Mouse (Mus musculus) ES-Bruce4 (cell line): Measurements from ENCODE around the gene Hoxa4. TPM values are rescaled to one million over a fixed set of nuclear protein-coding genes. Genes with fewer than 3 reads are reported as not detected.
A peak's percentile ranks its signal among the peaks of the same experiment; 100 is the strongest.

Experiments used
- H3K27ac ChIP-seq: 2 replicates; pipeline ENCODE4 v1.5.1; 2012; ENCODE audit warnings: low read length, inconsistent platforms; ENCODE audit not compliant: insufficient read depth
- H3K27me3 ChIP-seq: 2 replicates; pipeline ENCODE4 v1.6.1; 2012; ENCODE audit warnings: mild to moderate bottlenecking, low read length, inconsistent platforms; ENCODE audit not compliant: control insufficient read depth, poor library complexity, insufficient read depth, severe bottlenecking
- H3K36me3 ChIP-seq: 2 replicates; pipeline ENCODE4 v1.6.1; 2012; ENCODE audit warnings: inconsistent platforms, mild to moderate bottlenecking, low read length, moderate library complexity; ENCODE audit not compliant: control insufficient read depth, poor library complexity, insufficient read depth, severe bottlenecking
- H3K4me1 ChIP-seq: one replicate; pipeline ENCODE4 v1.8.1; 2011; ENCODE audit warnings: low read length; ENCODE audit not compliant: control insufficient read depth, insufficient read depth
- H3K4me3 ChIP-seq: 2 replicates; pipeline ENCODE4 v1.5.1; 2011; ENCODE audit warnings: low read depth, mild to moderate bottlenecking, low read length
- H3K9ac ChIP-seq: 2 replicates; pipeline ENCODE4 v1.6.1; 2012; ENCODE audit warnings: low read depth, mild to moderate bottlenecking, inconsistent platforms; ENCODE audit not compliant: poor library complexity, severe bottlenecking
- H3K9me3 ChIP-seq: replicated peaks from 2 replicates; pipeline ENCODE4 v1.6.1; 2012; ENCODE audit warnings: mild to moderate bottlenecking, low read length, inconsistent platforms; ENCODE audit not compliant: control insufficient read depth, poor library complexity, insufficient read depth, severe bottlenecking
- CTCF ChIP-seq: IDR thresholded peaks from one replicate; pipeline ENCODE4 v1.8.1; 2011; ENCODE audit warnings: low read depth, low read length
- EP300 ChIP-seq: IDR thresholded peaks from 2 replicates; pipeline ENCODE4 v1.6.1; 2011; ENCODE audit warnings: low read depth, low read length; ENCODE audit not compliant: insufficient read depth
- POLR2A ChIP-seq: IDR thresholded peaks from one replicate; pipeline ENCODE4 v1.8.1; 2011; ENCODE audit warnings: low read length; ENCODE audit not compliant: insufficient read depth
- polyA plus RNA-seq: library from polyadenylated mRNA; stranded (reverse); fragments of >200 nt; gene quantifications from 2 replicates; pipeline ENCODE4 v1.2.4, GENCODE M21; 2011; ENCODE audit warnings: low read depth; ENCODE audit not compliant: missing spikeins, insufficient read depth, insufficient read length

The Hoxa4 gene
- polyA plus RNA-seq, 1 experiment, result not detected

GRCm38 (mm10) chr6:52221337-52221992, 29.9 kb upstream of the Hoxa4 start, which contains the start of gene Hoxa7:
Gene Hoxa7 (minus strand): TSS chr6:52221854.
- TF ChIP-seq CTCF (peak; percentile 86), POLR2A (no peak), EP300 (no peak)
- H3K36me3 ChIP-seq, result no peaks in the 10 kb centered on the region
- H3K9me3 ChIP-seq, result no peaks in the 10 kb centered on the region
- peak within 1 kb of the TSS; percentile 23 for H3K9ac ChIP-seq
- H3K27me3 ChIP-seq, result peaks cover 61% of the 10 kb centered on the region
- H3K4me3 ChIP-seq, result peak within 1 kb of the TSS; percentile 72
- H3K4me1 ChIP-seq, result no peaks in the 10 kb centered on the region
- no peak within 1 kb of the TSS for H3K27ac ChIP-seq

GRCm38 (mm10) chr6:52220865-52221310, 29.3 kb upstream of the Hoxa4 start:
- no peaks in the 10 kb centered on the region for H3K4me1 ChIP-seq
- H3K4me3 ChIP-seq, result peak overlapping the region; percentile 72
- H3K36me3 ChIP-seq, result no peaks in the 10 kb centered on the region
- peaks cover 61% of the 10 kb centered on the region for H3K27me3 ChIP-seq
- no peak overlapping the region for H3K27ac ChIP-seq
- TF ChIP-seq POLR2A, result no peak
- TF ChIP-seq EP300, result no peak
- TF ChIP-seq CTCF, result no peak
- peak overlapping the region; percentile 23 for H3K9ac ChIP-seq
- H3K9me3 ChIP-seq, result no peaks in the 10 kb centered on the region

- no peak overlapping the region for H3K27ac ChIP-seq
- H3K4me1 ChIP-seq, result no peaks in the 10 kb centered on the region
- H3K9me3 ChIP-seq, result no peaks in the 10 kb centered on the region
- H3K27me3 ChIP-seq, result peaks cover 58% of the 10 kb centered on the region
- no peaks in the 10 kb centered on the region for H3K36me3 ChIP-seq
- no peak overlapping the region for H3K4me3 ChIP-seq
- H3K9ac ChIP-seq, result no peak overlapping the region
- TF ChIP-seq POLR2A, result no peak
- TF ChIP-seq EP300, result no peak
- TF ChIP-seq CTCF, result no peak
These were observed 28.7 kb upstream of the Hoxa4 start for GRCm38 (mm10) chr6:52220003-52220864.

GRCm38 (mm10) chr6:52219234-52219942, 27.8 kb upstream of the Hoxa4 start:
- TF ChIP-seq POLR2A (no peak), EP300 (no peak), CTCF (no peak)
- Histone ChIP-seq H3K9ac (no peak overlapping the region), H3K27ac (no peak overlapping the region), H3K27me3 (peaks cover 58% of the 10 kb centered on the region), H3K36me3 (no peaks in the 10 kb centered on the region), H3K4me3 (no peak overlapping the region), H3K4me1 (no peaks in the 10 kb centered on the region), H3K9me3 (no peaks in the 10 kb centered on the region)

GRCm38 (mm10) chr6:52218643-52219215, 27.2 kb upstream of the Hoxa4 start:
- H3K27ac ChIP-seq, result no peak overlapping the region
- TF ChIP-seq CTCF (no peak), EP300 (no peak), POLR2A (no peak)
- no peaks in the 10 kb centered on the region for H3K36me3 ChIP-seq
- H3K4me1 ChIP-seq, result no peaks in the 10 kb centered on the region
- no peak overlapping the region for H3K9ac ChIP-seq
- peaks cover 53% of the 10 kb centered on the region for H3K27me3 ChIP-seq
- H3K9me3 ChIP-seq, result no peaks in the 10 kb centered on the region
- H3K4me3 ChIP-seq, result no peak overlapping the region
